Mouse (Mus musculus) T-helper 17 cell (primary cell): ENCODE measurements around the gene Tmem63b.

Experiments
- in situ Hi-C, 2 experiments: fragments of 300-600 bp; cut with MboI, MseI; formaldehyde crosslinking; loops; 1 replicate in 1 of 2; 2 replicates in 1 of 2; pipeline ENCODE4 v1.15.1; 2025; ENCODE audit warnings: high pct_unique_total_duplicates in 2 of 2

The Tmem63b gene

GRCm38 (mm10) chr17:45686716-45687115, at the start of gene Tmem63b:
Gene Tmem63b, minus strand, starts transcription at chr17:45686905.
- in situ Hi-C loops: no loop called here

- in situ Hi-C loops: loop anchor here in 1 of 2 experiments (5.0 kb wide), 1 partner anchor 297 kb away; the partner anchor contains the start of gene Vegfa
Measured at GRCm38 (mm10) chr17:45735382-45736310, 48.9 kb upstream of the Tmem63b start.

GRCm38 (mm10) chr17:45734881-45735280, 48.2 kb upstream of the Tmem63b start:
- in situ Hi-C loops: loop anchor here (5.0 kb wide), 2 partner anchors 297 to 397 kb away; partner anchors contain the start of gene Vegfa (in 1 of the 2)

GRCm38 (mm10) chr17:45734333-45734732, 47.6 kb upstream of the Tmem63b start:
- in situ Hi-C loops: loop anchor here in 1 of 2 experiments (5.0 kb wide), 1 partner anchor 398 kb away; no protein-coding TSS in a partner anchor

- in situ Hi-C loops: loop anchor here in 1 of 2 experiments (5.0 kb wide), 1 partner anchor 398 kb away; no protein-coding TSS in a partner anchor
Measured at GRCm38 (mm10) chr17:45733735-45734301, 47.1 kb upstream of the Tmem63b start, which contains the start of gene 1600014C23Rik. Gene 1600014C23Rik, minus strand, starts transcription at chr17:45733844.

- in situ Hi-C loops: loop anchor here in 1 of 2 experiments (5.0 kb wide), 1 partner anchor 399 kb away; no protein-coding TSS in a partner anchor
Measured at GRCm38 (mm10) chr17:45733038-45733734, 46.5 kb upstream of the Tmem63b start.

- in situ Hi-C loops: loop anchor here in 1 of 2 experiments (5.0 kb wide), 1 partner anchor 401 kb away; no protein-coding TSS in a partner anchor
Measured at GRCm38 (mm10) chr17:45731172-45731864, 44.6 kb upstream of the Tmem63b start.

- in situ Hi-C loops: loop anchor here in 1 of 2 experiments (5.0 kb wide), 1 partner anchor 402 kb away; no protein-coding TSS in a partner anchor
Measured at GRCm38 (mm10) chr17:45730696-45731095, 44.0 kb upstream of the Tmem63b start.

GRCm38 (mm10) chr17:45729387-45729786, 42.7 kb upstream of the Tmem63b start:
- in situ Hi-C loops: loop anchor here (5.0 kb wide), 2 partner anchors 303 to 403 kb away; partner anchors contain the start of gene Vegfa (in 1 of the 2)

- in situ Hi-C loops: loop anchor here (5.0 kb wide), 2 partner anchors 304 to 404 kb away; partner anchors contain the start of gene Vegfa (in 1 of the 2)
Measured at GRCm38 (mm10) chr17:45727983-45728723, 41.4 kb upstream of the Tmem63b start.

- in situ Hi-C loops: loop anchor here (5.0 kb wide), 2 partner anchors 305 to 405 kb away; partner anchors contain the start of gene Vegfa (in 1 of the 2)
Measured at GRCm38 (mm10) chr17:45727481-45727880, 40.8 kb upstream of the Tmem63b start.

- in situ Hi-C loops: loop anchor here (5.0 kb wide), 2 partner anchors 306 to 406 kb away; partner anchors contain the start of gene Vegfa (in 1 of the 2)
Measured at GRCm38 (mm10) chr17:45726249-45726648, 39.5 kb upstream of the Tmem63b start.

- in situ Hi-C loops: loop anchor here (5.0 kb wide), 1 partner anchor 52 kb away; no protein-coding TSS in a partner anchor
Measured at GRCm38 (mm10) chr17:45724574-45724921, 37.8 kb upstream of the Tmem63b start.

GRCm38 (mm10) chr17:45723732-45724573, 37.2 kb upstream of the Tmem63b start:
- in situ Hi-C loops: loop anchor here (5.0 kb wide), 1 partner anchor 52 kb away; no protein-coding TSS in a partner anchor

GRCm38 (mm10) chr17:45718323-45718722, 31.6 kb upstream of the Tmem63b start:
- in situ Hi-C loops: no loop called here

GRCm38 (mm10) chr17:45711525-45711924, 24.8 kb upstream of the Tmem63b start:
- in situ Hi-C loops: no loop called here

GRCm38 (mm10) chr17:45710407-45710806, 23.7 kb upstream of the Tmem63b start:
- in situ Hi-C loops: no loop called here

GRCm38 (mm10) chr17:45709829-45710228, 23.1 kb upstream of the Tmem63b start:
- in situ Hi-C loops: no loop called here

- in situ Hi-C loops: no loop called here
Measured at GRCm38 (mm10) chr17:45708179-45708578, 21.5 kb upstream of the Tmem63b start.
